Mouse (Mus musculus) cerebellum, adult 9-11 months (tissue): ENCODE data around the gene Med28.

Experiments used
- DNase-seq: peaks from one replicate; pipeline ENCODE4 v3.0.0; 2022

Med28 gene

DNA sequence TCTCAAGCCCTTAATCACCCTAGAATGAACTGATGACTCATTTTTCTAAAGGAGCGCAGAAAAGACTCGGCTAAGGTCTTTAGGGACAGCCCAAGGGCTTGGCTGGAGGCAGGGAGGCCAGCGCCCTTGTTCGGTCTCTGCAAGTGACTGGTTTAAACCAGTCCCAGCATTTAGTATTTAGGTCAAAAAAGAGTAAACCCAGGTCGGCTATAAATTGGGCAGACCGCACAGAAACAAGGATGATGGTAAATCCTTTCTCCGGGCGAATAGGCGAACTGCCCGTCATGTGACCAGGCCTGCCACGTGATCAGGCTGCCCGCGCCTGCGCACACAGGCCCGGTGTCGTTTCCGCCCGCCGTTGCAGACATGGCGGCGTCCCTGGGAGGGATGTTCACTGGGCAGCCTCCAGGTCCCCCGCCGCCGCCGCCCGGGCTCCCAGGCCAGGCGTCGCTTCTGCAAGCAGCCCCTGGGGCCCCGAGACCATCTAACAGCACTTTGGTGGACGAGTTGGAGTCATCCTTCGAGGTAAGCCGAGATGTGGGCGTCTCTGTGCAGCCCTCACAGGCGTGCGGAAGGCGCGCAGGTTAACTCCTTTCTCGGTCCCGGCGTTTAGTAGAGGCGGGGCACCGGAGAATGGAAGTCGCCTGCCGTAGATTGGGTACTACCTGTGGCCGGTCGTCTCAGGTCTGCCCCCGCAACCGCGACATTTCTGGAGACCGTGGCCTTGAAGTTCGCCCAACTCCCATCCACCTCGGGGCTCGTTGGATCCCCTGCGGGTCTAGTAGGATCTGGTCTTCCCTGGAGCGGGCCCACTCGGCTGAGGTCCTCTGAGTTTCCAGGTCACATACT, at the start of gene Med28:
TSS of gene Med28 (plus strand) at position 270 of the 849 bp plus-strand sequence.
- DNase-seq, result peak; percentile 94

DNA sequence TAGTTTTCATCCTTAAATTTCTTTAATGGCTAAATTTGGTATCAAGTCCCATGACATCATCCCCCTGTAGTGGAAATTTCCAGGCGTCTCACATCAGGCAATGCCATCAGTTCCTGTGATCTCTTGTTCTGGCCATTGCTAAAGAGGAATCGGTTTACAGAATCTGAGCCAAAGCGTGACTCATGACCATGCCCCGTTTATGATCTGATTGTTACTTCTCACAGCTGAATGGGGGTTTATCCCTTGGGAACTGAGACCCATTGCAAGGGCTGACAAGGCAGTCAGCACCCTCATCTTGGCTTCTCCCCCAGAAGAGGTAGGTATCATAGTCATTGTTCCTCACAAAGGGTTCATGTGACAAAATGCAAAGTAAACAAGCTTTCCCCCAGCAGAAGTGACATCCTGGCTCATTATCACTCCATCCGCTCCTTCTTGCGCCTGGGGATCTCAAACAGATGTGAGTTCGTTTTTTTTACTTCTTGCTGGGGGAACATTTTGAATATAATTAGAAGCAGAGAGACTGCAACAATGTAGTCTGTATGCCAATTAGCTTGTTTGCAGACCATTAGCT, 47.1 kb upstream of the Med28 start:
- DNase-seq, result peak; percentile 27

DNA sequence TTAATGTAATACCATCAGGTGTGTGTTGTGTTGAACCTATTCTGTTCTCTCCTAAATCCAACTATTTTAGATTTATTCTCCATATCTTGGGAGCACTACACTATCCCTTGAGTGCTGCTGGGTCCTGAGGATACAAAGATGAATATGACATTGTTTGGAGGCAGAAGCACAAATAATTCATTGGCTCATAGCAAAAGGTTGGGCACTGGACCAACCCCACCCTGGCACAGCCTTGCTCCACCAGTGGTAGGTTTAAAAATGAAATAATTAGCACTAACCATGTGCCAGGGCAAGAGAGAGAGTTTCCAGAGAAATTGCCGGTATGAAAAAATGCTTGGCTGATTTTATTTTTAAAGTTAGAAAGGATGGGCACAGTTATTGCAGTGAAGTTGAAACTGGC, 46.5 kb upstream of the Med28 start:
- DNase-seq, result no peak

DNA sequence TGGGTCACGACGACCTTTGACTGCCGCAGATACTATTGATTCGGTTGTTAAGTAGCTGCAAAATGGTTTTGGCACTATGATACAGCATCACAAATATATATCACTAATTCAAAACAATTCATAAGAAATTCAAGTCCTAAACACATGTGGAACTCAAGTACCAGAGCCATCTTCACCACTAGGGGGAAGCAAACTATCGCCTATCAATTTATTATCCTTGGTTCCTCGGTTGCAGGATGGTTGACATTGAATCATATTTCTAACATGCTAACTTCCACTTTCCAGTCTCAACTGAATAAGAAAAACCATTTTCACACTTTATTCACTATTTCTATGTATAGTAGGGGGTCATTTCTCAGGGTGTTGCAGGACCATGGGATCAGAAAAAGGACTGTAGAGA, 45.8 kb upstream of the Med28 start:
- peak; percentile 30 for DNase-seq

DNA sequence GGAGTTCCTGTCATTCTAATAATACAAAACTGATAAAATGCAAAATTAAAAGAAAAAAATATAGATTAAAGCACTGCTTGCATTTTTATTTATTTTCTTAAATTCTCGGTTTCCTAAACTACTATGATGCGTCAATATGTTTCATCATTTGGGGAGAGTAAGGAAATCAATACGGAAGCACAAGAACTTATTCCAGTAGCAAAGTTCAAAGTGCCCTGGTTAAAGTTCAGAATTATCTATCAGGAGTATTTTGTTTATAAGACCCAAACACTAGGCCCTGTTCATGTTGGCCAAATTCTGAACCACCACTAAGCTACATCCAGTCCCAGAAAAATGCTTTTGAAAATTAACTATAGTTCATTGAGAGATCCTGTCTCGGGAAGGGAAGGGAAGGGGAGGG, 45.3 kb upstream of the Med28 start:
- DNase-seq, result no peak

DNA sequence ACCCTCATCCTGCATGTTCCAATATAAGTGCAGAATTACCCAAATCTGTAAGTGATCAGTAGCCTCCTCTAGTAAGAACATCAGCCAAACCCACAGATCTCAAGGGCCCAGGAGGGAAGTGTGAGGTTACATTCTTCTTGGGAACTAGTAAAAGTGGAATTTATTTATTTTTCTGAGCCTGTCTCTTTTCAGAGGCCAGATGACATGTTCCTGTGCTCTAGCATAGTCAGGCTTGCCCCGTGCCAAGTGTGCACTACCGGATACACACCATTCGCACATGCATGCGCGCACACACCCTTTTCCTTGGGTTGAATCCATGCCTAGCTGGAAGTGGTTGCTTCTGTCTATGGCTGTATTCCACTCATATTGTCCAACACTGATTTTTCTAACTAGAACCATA, 44.3 kb upstream of the Med28 start:
- no peak for DNase-seq

DNA sequence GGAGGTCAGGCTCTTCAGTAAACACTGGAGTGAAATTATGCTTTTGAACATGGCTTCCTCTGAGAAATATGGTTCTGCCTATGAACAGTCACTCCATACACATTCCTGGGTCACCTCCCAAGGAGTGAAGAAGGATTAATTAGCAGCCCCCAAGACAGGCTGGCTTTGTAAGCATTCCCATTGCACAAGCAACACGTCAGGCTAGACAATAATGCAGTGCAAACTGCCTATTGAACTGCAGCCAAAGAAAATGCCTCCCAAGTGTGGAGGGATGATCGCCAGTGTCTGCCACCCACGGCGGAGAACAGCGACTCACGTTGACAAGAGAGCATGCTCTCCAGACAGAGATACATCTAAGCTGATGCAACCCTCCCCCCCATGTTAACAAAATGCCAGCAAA, 43.7 kb upstream of the Med28 start:
- DNase-seq, result no peak

DNA sequence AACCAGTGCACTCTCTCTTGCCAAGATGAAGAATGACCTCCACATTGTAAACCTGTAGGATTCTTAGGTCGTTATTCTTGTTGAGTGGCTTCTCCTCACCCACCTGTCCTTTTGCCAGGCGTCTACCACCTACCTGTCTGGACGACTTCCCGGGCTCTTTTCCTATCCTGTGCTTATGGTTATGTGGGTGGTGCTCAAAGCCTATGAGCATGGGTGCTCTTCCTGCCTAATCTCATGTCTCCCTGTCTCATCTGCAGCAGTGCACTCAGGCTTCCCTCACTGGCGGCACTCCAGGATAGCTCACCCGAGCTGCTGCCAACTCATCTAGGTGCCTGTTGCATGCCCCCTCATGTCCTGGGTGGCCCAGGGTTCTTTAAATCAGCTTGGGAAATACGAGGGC, 42.4 kb upstream of the Med28 start:
- DNase-seq, result no peak

DNA sequence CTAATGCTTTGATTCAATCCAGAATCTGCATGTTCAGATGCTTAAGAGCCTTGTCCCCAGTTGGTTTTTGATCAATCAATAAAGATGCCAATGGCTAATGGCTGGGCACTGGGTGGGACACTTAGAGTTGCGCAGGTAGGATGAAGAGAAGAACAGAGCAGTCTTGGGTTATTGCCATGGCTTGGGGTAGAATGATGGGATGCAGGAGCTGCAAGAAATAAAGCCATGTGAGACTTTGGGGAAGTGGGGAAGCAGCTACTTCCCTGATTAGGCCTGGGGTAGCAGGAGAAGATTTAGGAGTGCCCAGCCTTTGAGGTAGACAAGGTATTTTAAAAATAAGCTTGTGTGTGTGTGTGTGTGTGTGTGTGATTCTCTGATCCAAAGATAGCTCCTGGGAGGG, 40.0 kb upstream of the Med28 start:
- DNase-seq, result no peak

DNA sequence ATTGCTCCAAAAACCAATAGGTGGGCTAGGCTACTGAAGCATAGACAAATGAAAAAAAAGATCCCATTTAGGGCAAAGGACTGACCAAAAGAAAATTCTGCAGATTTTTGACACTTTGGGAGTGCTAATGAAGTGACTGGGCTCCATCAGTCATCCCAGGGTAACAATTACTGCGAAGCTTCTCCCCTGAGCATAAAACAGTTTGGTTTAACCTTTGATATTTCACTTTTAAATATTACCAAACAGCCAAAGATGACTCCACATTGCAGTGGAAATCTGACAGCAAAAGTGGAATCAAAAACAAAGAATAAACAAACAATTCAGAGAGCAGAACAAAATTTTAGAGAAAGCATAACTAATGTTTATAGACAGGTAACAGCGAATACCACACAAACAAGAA, 38.9 kb upstream of the Med28 start:
- DNase-seq, result no peak

DNA sequence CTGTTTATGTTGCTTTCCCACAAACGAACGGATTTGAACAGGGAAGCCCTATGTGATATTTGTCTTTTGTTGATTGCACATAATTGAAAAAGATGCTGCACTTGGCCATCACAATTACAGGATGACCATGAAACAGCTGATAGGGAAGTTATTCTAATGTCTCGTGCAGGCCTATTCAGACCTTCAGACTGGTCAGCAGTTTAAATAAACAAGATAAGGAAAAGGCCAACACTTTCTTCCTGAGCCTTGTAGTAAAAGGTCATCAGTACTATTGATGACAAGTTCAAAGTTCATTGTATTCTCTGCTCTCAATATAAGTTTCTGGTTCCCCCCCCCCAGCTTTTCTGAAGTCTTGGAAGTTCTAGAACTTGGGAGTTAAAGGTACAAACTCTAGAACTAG, 37.4 kb upstream of the Med28 start:
- no peak for DNase-seq

DNA sequence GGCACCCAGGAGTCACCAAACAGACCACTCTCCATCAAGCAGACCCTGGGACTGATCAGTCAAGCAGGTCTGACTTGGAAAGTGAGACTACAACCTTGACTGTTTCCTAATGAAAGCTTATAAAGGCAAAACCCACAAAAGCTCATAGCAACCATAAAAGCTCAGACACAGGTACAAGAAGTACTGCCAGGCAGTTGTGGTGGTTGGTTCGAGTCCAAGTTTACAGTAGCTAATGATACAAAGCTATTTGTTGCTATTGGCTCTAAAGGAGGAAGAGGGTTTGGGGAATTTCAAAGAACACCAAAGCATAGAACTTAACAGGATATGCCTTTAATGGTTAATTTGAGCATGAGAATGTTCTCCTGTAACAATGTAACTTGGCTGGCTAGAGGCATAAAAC, 36.4 kb upstream of the Med28 start:
- DNase-seq, result no peak

DNA sequence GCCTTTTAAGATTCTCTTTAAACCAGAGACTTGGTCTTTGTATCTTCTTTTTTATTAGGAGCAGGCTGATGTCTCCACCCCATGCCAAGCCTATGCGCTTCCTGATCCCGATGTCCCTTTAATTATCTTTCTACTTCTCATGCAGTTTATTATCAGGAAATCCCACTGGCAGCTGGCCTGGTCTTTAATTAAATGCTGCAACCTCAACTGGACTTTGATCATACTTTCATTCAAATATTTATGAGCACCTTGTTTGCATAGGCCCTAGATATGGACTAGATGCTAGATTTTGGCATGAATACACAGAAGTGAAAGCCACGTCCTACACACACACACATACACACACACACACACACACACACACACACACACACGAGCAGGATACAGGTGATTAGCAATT, 28.3 kb upstream of the Med28 start:
- no peak for DNase-seq

DNA sequence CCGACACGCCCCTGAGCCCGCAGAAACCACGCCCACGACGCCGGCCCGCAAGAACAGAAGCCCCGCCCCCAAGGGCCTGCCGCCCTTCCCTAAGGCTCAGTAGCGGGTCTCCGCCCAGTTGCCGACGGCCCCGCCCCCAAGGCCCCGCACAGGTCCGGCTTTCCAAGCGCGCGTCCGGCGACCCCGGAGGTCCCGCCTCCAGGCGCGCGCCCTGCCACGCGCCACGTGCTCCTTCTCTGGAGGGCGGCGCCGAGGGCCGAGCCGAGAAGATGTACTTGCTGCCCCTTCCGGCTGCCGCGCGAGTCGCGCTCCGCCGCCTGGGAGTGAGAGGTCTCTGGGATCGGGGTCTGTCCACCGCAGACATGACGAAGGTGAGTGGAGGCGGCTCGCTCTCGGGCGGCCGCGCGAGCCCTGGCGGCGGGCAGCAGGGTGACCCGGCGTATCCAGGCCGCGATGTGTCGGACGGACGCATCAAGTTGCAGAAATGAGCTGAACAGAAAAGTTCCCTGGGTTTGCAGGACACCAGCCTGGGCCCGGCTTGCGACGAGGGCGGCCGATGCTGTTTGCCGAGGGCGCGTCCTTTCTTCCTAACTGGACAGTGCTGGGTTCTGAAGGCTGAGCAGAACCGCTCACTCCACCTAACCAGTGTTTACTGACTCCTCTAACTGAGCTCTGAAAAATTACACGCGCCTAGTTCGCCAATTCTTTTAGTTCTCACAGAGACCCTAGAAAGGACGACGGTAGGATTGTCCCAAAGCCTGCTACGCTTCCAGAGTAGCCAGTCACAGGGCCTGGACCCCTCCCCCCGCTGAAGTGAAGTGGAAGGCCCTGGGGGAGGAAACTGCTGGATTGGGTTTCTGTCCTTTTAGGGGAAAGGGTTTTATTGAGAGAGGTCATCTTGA, 26.6 kb upstream of the Med28 start, which contains the start of gene Lap3:
TSS of gene Lap3 (plus strand) at position 184 of the 902 bp plus-strand sequence.
- DNase-seq, result peak; percentile 98

DNA sequence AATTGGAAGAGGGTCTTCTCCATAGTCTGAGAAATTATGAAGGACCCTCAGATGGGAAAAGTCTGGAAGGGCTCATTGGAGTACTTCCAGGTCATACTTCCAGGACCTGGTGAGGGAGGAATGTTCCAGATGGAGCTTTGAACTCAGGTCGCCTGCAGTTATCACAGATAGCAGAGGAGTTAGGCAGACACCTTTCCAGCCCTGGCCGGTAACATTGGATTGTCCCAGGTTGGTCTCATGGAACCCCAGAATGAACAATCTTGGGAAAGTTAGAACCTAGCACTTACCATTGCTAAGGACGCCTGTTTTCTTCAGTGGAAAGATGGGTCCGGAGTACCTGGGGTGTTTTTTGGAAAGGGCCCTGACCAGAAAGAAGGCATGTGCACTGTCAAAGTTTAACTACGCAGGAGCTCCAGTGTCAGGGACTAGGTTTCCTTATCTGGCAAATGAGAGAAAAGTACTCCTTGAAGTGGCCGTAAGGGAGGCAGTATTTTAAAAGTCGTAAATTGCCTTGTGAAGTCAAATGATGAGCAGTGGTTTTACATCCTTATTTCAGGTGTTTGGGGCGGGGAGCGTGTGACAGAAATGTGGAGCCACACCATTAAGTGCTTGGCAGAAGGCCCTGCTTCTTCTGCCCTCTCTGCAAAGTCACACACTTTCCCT, 25.8 kb upstream of the Med28 start:
- no peak for DNase-seq

DNA sequence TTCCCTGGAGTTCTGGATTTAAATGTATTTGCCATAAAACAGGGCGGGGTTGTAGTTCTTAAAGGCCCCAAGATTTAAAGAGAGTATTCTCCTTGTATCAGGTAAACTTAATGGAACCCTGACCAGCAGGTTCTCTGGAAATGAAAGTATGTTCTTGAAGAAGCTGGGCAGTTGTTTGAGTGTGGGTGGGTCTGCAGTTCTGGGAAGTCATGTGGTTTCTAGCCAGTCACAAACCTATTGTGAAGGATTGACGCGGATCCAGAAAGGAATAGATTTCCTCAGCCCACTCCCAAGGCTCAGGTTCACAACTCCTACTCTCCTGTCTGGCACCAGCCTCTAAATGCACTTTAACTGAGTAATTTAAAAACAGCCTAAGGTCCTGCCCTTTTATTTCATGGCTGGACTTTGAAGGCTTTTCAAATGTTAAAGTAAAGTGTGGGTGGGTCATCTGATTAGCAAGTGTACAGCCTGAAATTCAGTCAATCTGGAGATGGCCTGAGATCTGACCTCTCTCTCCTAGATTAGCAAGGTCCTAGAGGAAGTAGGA, 24.5 kb upstream of the Med28 start:
- no peak for DNase-seq

DNA sequence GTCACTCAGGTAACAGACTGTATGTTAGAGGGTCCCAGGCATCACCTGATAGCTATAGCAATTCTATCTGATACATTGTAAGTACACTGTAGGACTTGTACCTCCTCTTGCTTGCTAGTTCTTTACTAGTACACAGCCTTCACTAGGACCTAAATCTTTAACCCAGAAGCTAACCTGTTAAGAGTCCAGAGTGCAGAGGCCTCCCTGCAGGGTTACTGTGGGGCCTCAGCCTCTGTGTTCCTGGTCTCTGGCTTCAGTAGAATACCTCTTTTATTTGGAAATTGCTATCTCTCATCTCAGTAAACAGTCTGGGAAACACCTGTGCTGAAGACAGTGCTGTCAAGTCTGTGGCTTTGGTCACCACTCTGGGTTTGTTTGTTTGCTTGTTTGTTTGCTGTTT, 24.0 kb upstream of the Med28 start:
- no peak for DNase-seq

DNA sequence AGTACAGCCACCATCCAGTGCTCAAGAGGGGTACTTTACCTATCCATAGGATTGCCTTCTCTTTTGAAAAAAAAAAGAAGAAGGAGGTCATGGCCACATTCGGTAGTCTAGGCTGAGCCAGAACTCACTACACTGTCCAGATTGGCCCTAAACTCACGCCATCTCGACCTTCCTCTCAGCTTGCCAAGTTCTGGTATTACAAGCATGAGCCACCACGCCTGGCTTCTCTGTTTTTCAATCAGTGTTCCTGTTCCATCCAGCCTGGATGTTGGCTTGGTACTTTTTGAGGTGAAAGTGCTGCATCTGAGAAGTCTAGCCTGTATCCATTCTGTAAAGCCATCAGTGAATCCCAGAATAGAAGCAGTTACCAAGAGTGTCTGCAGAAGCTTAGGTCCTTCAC, 23.6 kb upstream of the Med28 start:
- no peak for DNase-seq

DNA sequence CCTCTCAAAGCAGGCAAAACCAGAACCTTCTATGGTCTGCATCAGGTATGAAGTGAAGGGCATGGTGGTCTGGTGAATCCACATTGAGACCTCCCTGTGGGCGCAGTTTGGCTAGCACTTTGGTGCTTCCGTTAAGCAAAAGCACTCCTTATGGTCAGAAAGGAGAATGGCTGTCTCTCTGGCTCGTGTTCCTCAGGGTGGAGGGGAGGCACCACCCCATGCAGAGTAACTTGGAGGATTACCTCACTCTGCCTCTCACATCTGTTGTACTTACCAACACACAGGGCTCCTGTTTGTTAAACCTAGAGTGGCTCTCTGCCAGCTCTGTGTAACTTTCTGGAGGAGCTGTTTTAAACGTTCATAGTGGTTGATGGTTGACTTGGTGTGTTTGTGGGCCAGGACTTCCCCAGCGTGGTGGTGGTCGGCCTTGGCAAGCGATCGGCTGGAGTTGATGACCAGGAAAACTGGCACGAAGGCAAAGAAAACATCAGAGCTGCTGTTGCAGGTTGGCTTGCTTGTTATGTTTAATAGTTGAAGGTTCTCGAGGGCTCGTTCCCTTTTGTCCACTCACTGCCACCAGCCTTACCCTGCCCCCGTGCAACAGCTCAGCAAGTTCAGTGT, 23.0 kb upstream of the Med28 start:
- DNase-seq, result no peak

DNA sequence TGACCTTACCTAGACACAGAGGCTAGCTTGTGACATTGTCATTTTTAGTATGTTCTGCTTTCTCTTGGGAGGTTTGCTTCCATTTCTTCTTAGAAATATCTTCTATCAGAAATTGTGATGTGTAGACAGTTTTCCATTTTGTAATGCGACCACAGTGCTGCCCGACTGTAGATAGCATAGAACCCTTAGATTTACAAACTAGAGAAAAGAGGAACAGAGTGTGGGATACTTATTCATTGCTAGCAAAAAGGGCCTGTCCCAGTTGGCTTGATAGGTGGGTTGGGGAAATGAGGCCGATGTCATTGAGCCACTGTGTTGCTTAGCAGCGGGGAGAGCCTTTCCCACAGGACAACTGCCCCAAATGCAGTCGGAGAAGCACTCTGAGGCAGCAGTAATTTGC, 22.5 kb upstream of the Med28 start:
- DNase-seq, result no peak

DNA sequence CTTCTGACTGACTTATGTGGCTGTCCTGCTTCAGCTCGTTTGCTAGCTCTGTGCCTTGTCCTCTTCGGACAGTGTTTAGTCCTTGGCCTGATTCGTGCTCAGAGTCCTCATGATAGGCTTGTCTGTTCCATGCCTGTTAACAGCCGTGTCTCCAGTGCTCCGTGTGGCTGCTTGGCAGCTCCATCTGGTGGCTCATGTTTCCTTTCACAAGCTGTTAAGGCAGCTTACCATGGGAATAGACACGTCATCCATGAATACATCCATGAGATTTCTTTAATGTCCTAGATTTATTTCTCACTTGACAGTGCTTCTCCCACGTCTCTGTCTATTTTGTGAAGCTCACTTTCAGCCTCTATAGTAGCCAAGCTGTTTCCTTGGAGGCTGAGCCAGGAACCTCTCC, 10.0 kb upstream of the Med28 start:
- DNase-seq, result no peak

DNA sequence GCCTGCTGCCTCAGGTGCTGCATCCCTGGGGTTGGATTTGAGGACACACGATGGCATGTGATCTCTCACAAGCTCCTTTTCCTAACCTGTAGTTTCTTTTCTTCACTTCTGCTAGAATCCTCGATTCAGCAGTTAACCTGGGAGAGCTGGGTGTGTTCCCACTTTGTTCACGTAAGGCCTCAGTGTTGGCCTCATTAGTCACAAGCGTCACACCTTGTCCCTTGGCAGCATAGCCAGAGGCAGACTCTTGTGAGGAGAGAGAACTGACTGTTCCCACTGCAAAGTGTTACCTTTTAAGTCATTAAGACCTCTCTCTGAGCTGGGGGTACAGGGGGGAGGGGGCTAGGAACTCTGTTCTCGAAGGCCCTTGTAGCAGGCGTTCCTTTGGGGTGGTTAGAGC, 7.1 kb upstream of the Med28 start:
- no peak for DNase-seq
